Mouse (Mus musculus) thymus, postnatal 10 days (tissue): ENCODE results near the gene Gm2431.

ENCODE experiments used
- DNase-seq, 2 experiments: peaks; one replicate each; pipeline ENCODE4 v3.0.0; 2021; ENCODE audit warnings: low spot score in 2 of 2

Gm2431 gene

GRCm38 (mm10) chr7:142211559-142211958, 46.6 kb downstream of the Gm2431 start, which contains the start of gene Gm7579:
Gm7579 (plus strand) TSS chr7:142211859.
- no peak for DNase-seq
